Mouse (Mus musculus): Measurements from ENCODE around the gene Adamts5.
A peak's percentile ranks its signal among the peaks of the same experiment; 100 is the strongest.

Adamts5 gene

DNA sequence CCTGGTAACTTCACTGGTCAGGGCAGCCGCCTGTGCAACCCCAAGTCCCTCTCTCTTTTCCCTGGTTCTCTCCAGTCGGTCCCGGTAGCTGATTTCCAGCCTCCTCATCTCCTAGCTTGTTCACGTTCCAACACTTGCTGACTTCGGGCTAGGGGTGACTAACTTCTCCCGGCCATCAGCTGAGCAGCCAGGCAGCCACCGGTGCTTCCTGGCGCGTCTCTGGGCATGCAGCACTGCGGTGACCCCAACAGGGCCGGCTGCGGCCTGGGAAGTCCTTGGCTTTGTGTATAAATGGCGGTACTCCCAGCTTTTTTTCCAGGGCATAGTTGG is at the start of gene Adamts5:
Gene Adamts5 (minus strand): TSS at position 248 of the 330 bp plus-strand sequence.
- peak; percentile 8 for DNase-seq (ENCODE audit: low read depth, low spot score)

DNA sequence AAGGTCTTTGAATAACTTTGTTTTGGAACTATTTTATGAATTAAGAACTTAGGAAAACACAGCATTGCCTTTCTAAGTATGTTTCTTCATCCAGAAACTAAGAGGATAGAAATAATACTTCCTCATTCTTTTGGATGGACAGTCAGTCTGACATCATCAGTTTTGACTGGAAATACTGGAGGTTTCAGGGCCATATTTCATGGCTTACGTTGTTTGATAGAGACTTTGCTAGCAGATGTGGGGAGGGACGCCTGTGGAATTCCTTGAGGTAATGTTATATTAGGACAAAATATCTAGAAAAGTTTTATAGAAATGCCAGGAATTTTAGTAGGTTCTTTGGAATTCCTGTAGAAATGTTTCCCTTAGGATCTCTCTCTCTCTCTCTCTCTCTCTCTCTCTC is 48.7 kb upstream of the Adamts5 start:
- no peak for DNase-seq (ENCODE audit: low read depth, low spot score)

DNA sequence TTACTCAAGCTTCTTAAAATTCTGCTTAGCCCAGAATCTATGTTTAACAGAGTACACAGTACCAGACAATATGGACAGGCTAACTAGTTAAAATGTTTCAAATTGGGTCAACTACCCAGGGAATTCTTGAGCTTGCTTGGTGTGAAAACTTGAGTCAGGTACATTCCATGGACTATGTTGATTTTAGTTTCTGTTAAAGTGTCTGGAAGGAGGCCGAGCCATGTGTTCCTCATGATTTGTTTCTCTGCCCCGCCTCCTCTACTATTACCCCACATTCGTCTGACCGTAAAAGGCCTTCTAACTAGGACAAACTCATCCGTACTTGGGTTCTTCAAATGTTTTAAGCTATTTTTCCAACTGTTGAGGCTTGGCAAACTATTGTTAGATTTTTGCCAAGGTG is 24.4 kb upstream of the Adamts5 start:
- DNase-seq (ENCODE audit: low read depth, low spot score): no peak

DNA sequence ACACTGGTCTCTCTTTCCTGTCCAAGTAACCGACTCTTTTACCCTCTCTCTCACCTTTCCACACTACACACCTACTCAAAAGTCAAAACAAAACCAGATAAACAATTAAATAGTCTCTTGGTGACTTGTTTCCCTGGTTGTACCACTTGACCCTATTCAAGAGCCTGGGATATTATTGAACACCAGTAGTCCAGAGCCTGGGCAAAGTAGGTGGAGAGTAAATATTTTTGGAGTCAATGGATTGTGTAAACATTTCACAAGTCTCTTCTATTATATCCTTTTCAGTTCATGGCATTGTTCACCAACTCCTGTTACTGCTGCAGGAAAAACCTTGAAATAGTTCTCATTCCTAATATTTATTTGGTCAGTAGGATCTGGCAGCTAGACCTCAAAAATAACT is 20.8 kb upstream of the Adamts5 start:
- no peak for DNase-seq (ENCODE audit: low read depth, low spot score)

DNA sequence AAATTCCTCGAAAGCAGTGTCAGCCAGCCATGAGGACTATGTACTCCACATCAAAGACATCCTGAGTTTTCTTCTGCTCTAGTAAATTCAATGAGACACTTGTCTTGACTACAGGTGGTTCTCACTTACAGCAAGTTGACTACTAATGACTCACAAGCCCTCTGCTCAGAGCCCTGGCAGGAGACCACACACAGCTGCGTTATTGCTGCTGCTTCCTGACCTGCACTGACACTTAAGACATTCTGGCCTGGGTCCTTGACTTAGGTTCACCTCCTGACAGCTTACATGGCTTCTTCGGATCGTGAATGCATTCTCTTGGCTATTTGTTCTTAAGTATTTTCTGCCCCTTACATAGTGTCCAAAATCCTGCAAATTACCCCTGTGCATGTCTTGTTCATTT is 18.5 kb upstream of the Adamts5 start:
- DNase-seq (ENCODE audit: low read depth, low spot score): no peak

DNA sequence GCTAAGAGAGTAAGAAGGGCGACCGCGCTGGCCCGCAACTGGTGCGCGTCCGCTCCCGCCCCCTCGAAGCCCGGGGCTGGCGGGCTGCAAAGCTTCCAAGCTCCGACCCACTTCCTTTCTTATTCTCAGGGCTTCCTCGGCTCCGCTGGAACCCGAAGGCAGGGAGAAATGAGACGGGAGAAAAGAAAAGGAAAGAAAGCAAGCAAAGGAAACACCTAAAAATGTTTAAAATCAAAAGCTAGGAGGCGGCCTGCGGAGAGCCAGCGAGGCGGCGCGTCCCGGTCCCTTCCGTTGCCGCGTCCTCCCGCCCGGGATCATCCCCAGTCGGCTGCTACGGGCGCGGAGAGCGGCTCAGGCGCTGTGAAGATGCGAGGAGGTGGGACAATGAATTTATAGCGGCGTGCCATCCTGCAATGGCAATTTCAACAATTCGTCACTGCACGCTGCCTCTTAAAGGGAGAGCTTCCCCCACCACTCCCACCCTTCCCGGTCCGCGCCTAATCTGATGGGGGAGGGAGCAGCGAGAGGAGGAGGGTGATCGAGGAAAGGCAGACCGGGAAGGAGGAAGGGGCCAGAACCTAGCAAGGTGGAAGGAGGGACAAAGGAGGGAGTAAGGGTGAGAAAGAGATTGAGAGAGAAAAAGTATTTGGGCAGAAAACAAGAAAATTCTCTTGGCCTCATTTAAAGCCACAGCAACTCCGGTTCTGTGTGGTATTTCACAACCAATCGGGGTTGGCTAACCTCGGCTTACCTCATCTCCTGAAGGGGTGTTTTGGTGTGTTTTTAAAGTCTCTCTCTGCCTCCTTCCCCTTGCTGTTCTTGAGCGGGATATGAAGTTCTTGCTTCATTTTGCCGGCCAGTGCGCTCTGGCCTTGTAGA is 687 bp downstream of the Adamts5 start:
- DNase-seq (ENCODE audit: low read depth, low spot score): peak; percentile 38

DNA sequence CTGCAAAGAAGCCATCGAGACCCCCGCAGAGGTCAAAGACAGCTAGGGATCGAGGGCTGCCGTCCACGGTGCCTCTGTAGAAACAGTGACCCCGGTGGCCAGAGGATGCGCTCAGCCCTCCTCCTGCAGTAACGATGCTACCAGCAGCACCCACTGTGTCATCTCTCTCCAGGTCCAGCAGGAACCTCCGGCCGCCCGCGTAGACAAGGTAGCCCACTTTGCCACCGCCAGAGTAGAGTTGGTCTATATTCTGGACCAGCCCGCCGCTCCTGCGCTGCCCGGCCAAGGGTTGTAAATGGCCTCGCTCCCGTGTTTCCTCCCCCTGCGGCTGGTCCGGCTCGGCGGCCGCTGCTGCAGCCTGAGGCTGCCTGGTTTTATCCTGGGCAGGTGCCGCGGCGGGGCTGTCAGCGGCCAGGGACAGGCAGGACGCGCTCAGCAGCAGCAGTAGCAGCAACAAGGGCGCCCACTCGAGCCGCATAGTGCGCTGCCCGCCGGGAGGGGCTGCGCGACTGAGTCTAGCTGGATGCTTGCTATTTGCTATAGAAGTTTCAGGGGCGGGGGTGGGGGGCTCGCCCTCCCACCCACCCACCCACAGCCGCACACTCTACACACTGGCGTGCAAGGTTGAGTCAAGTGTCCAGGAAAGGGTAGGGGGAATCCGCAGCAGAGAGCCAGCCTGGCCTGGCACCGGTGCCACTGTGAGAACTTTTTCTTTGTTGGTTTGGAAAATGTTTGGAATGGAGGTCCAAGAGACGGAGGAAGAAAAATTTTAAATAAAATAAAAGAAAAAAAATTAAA is 1.6 kb downstream of the Adamts5 start:
- DNase-seq (ENCODE audit: low read depth, low spot score): peak; percentile 10

DNA sequence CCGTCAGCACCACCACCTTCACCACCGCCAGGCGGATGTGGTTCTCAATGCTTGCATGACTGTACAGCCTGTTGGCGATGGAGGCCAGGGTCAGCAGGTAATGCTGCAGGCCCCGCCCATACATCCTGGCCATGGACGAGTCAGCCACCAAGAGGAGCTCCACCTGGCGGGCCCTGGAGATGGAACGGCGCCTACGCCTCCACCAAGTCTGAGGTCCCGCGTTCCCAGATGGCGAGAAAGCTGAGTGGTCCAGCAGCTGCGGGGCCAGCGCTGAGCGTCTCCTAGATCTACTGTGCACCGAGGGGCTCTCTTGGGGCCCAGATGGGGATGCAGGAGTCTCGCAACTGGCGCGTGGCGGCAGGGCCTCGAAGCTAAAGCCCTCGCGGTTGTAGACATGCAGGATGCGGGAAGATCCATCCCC is 2.3 kb downstream of the Adamts5 start:
- peak; percentile 44 for DNase-seq (ENCODE audit: low read depth, low spot score)

DNA sequence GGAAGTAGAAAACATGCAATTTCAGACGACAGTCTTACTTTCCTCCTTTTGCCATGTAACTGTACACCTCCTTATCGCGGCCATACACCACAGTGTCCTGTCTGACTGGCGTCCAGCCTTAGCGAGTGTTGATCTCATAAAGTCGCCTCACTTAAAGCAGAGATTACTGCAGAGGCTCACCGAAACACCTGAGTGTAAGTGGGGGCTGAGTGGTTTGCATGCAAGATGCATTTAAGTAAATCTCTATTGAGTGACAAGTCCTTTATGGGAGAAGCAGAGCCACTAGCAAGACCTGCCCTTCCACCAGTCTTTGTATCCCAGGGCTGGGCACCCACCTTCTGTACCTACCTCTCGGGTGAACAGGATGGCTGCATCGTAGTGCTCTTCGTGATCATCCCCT is 2.8 kb downstream of the Adamts5 start:
- DNase-seq (ENCODE audit: low read depth, low spot score): no peak

DNA sequence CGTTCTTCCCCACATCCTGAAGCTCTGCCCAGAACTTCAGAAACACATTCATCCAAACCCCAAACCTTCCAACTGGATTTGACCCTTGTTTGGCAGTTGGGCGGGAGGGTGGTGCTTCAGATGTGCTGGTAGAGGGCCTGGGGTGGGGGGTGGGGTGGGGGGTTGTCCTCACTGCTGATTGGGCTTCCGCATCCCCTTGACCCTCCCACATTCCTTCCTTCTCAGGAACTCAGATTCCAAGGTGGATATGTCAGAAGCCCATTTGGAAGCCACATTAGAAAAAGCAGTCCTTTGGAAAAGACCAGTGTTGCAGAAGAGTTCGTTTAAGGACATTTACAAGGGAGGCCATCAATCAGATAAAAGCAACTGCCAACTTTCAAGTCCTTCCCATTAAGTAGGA is 3.2 kb downstream of the Adamts5 start:
- DNase-seq (ENCODE audit: low read depth, low spot score): peak; percentile 19

DNA sequence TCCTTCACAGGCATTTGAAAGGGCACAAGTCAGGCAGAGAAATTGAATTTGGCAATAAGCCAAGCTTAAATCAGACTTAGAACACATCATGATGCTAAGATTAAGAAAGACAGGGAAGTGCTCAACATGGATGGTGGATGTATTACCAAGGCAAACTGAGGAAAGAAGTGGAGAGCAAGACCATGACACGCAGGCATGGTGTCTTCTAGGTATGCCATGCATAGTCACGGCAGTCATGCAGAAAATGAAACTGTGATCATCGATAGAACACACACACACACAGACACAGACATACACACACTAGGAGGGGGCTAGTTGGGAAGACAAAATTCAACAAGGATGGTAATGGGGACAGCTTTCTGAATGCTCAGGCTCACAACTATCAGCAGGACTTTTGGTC is 3.8 kb downstream of the Adamts5 start:
- no peak for DNase-seq (ENCODE audit: low read depth, low spot score)

DNA sequence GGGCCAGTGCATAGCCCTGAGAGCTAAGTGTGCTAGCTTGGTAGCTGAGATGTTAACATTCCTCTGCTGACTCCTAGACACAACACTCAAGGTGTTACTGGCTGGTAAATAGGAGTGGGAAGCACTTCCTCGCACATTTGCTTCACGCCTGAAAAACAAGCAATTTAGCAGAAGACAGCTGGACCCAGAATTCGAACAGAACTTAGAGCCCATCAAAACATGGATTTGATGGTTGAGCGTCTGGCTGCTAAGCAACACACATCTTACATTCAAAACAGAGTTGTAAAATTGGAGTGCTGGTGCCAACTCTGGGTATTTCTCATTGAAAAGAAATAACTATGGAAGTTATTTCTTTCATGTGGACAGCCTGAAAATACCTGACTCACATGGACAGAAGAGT is 5.7 kb downstream of the Adamts5 start:
- no peak for DNase-seq (ENCODE audit: low read depth, low spot score)

DNA sequence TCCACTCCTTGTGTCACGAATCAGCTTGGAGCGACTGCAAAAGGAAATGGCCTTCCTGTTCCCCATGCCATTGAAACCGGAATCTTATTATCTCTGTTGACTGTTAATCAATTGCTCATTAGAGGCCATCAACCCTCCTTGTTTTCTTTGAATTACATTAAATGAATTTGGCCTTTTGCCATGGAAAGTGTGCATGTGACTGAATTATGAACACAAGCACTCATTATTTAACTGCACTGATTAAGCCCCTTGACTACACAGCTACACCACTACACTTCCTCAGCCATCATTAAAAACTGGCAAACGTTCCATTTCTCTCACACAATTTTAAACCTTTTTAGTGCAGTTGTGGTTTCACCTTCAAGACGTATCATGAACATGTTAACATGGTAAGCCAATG is 11.8 kb downstream of the Adamts5 start:
- DNase-seq (ENCODE audit: low read depth, low spot score): no peak

DNA sequence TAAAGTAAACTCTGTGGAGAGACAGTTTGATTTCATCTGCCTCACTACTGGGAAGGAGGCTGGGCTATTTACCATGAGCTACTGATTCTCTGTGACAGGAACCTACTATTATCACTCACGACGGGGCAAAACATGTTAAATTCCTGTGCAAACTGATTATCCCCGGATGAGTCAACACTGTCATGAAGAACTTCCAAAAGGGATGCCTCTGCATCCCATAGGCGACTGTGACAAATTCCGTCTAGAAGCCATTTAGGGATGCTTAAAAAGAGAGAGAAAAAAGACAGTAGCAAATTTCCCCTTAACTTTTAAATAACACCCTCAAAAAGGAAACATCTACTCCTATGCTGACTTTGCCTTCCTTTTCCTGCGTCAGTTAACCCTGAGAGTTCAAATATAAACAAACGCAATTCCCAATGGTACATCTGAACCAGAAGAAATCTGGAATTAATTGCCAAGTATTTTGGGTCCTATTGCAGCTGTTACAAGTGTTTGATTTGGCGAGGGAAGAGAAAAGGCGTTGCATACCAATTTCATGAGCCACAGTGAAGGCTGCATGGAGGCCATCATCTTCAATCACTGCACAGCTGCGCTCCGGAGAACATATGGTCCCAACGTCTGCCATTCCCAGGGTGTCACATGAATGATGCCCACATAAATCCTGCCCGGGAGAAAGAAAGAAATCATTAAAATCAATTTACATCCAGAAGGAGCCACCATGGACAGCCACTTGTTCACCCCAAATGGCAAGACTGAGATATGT is 14.2 kb downstream of the Adamts5 start:
- no peak for DNase-seq (ENCODE audit: low read depth, low spot score)

DNA sequence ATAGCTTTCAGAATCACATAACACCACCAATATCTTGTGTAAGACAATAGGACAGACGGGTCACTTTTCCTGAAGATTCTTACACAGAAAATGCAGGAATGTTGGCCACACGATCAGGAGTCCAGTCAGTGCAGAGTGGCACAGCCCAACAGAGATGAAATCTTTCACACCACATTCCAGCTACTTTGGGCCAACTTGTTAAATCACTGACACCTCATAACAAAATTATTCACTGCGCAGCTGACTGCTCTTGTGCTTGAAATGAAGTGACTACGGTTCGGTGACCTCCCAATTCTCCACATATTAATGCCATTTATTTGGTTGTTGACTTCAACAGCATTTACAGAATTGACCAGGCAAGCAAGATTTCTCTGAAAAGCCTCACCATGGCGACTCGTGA is 22.6 kb downstream of the Adamts5 start:
- DNase-seq (ENCODE audit: low read depth, low spot score): no peak

DNA sequence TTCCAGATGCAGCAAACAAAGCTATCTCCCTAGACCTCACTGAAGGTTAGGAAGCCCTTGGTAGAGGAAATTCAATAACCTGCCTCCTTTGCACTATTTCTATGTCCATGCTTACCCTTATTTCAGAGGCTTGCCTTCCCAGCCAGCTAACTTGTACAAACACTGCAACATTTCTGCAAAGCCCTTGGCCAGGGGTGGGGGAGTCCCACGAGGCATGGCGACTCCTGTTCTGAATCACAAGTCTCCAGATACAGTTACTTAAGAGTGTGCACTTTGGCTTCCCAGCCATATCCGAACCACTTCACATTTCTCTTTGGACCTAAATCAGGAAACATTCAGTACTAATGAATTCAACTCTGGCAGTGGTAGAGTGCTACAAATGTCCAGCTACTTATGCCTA is 27.5 kb downstream of the Adamts5 start:
- DNase-seq (ENCODE audit: low read depth, low spot score): no peak

DNA sequence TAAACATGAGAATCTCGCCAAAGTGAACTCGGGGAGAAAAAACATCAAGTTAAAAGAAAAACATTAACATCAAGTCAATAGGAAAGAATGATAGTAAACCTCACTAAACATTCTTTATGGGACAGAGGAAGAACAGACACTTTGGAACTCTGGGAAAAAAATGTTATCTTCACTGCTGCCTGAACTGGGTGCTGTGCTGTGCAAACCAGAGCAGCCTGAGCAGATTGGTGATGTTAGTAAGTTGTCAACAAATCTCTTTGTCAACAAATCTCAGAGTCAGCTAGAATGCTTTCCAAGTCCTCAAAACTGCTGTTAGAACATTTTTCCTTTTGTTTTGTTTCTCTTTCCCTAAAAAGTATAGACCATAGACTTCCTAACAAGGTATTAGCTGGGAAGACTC is 29.7 kb downstream of the Adamts5 start:
- no peak for DNase-seq (ENCODE audit: low read depth, low spot score)

DNA sequence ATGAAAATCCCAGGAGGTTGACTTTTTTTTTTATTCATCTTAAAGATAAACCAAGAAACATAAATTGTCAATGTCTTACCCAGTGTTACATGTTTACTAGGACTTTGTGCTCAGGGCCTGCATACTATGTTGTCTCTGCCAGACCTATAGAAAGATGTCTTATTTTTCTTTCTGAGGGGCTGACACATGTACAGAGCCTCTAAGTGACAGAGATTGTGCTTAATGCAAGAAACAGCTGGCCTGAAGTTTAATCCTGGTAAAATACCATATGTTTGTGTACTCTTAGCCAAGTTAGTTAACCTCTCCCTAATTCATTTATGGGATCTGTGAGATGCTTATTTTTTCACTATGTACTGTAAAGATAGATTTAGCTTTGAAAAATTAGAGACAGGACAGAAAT is 30.4 kb downstream of the Adamts5 start:
- DNase-seq (ENCODE audit: low read depth, low spot score): no peak

DNA sequence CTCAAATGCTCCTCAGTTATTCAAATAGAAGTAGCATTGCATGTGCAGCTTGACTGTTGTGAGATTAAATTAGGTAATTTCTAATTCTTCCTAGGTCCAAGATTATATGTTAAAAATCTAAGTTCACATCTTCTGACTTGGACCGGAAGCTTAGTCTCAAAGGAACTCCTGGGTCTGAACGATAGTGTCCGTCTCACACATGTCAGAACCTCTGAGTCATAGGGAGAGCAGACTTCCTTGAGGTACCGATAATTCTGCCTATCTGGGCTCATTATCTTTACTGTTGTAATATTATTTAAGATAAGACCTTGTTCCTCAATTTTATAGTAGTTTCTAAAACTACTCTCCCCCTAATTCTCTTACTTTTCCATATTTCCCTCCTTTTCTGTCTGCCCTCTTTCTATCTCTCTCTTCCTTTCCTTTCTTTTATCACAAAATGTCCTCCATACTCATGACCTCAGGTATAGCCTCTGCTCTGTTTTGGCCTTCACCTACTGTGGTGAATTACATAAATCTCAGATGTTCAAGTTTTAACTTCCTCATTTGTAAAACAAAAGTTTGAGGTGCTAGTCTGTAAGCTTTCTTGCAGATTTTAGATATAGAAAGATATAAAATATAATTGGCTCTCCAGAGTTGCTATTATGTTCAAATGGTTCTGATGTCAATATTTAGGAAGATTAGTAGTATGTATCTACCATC is 36.8 kb downstream of the Adamts5 start:
- DNase-seq (ENCODE audit: low read depth, low spot score): no peak

DNA sequence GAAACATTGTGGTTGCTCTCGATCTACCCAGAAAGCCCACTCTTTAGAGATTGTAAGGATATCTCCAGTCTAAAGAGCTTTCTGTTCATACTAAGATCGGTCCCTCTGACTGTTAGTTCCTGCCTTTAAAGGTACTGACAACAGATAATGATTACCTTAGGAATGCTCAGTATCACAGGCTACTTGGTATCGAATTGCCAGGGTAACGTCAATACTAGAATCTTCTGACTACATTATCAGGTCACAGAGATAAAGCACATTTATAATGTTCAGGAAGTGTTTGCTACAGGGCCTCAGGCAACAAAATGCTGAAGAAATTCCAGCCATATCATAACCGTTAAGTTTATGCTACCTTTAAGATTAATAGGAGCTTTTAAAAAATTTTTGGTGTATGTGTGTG is 47.1 kb downstream of the Adamts5 start:
- DNase-seq (ENCODE audit: low read depth, low spot score): no peak

DNA sequence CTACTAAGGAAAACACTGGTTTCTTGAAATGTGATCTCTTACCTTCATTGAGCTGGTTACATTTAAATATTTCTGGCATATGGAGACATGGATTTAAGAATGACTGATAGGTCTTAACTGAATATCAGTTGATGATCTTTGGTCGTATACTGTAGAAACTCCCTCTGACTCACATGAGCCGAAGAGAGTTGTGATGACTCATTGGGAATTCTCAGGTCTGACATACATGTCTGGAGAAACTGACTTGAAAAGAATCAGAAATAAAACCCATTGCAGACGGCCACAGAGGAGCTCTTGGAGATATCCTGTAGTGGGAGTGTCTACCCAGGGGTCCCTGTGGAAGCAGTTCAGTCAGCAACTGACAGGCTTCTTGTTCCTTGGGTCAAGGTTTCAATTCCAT is 74.6 kb downstream of the Adamts5 start:
- DNase-seq (ENCODE audit: low read depth, low spot score): no peak

Measured in R1 (cell line).